Mouse (Mus musculus): Measurements from ENCODE around the gene Abca1. TPM values are rescaled to one million over a fixed set of nuclear protein-coding genes. Genes with fewer than 3 reads are reported as not detected.

The Abca1 gene
- polyA plus RNA-seq, 1 experiment from 2014 or later = 2.3 TPM

- Histone ChIP-seq H3K27me3 (replicated peaks; ENCODE audit: control insufficient read depth, insufficient read depth, low read length) (no peaks in the 10 kb centered on the region), H3K36me3 (ENCODE audit: control insufficient read depth, insufficient read depth, low read length) (no peaks in the 10 kb centered on the region), H3K9me3 (ENCODE audit: control insufficient read depth, low read length) (no peaks in the 10 kb centered on the region), H3K4me3 (ENCODE audit: low read length) (no peak overlapping the region), H3K4me1 (ENCODE audit: control insufficient read depth, insufficient read depth, low read length) (no peaks in the 10 kb centered on the region), H3K4me2 (ENCODE audit: low read depth, low read length) (no peak overlapping the region), H3K9ac (ENCODE audit: low read depth, low read length) (no peak overlapping the region), H3K27ac (ENCODE audit: low read length) (no peak overlapping the region)
- 73% methylated on average over 9 of the region's 9 CpGs for WGBS
- ATAC-seq = no peak
Measured at GRCm38 (mm10) chr4:53109381-53109928, 50.2 kb downstream of the Abca1 start.

GRCm38 (mm10) chr4:53108194-53108593 is 51.5 kb downstream of the Abca1 start:
- no peaks in the 10 kb centered on the region for H3K4me1 ChIP-seq (ENCODE audit: control insufficient read depth, insufficient read depth, low read length)
- H3K4me2 ChIP-seq (ENCODE audit: low read depth, low read length) = no peak overlapping the region
- H3K4me3 ChIP-seq (ENCODE audit: low read length) = no peak overlapping the region
- H3K27me3 ChIP-seq (replicated peaks; ENCODE audit: control insufficient read depth, insufficient read depth, low read length) = no peaks in the 10 kb centered on the region
- ATAC-seq = no peak; the same call in 1 of the 2 replicates
- no peak overlapping the region for H3K27ac ChIP-seq (ENCODE audit: low read length)
- no peaks in the 10 kb centered on the region for H3K36me3 ChIP-seq (ENCODE audit: control insufficient read depth, insufficient read depth, low read length)
- no peak overlapping the region for H3K9ac ChIP-seq (ENCODE audit: low read depth, low read length)
- no peaks in the 10 kb centered on the region for H3K9me3 ChIP-seq (ENCODE audit: control insufficient read depth, low read length)
- WGBS = 70% methylated on average over 4 of the region's 4 CpGs

- Histone ChIP-seq H3K27me3 (replicated peaks; ENCODE audit: control insufficient read depth, insufficient read depth, low read length) (no peaks in the 10 kb centered on the region), H3K27ac (ENCODE audit: low read length) (no peak overlapping the region), H3K4me3 (ENCODE audit: low read length) (no peak overlapping the region), H3K4me2 (ENCODE audit: low read depth, low read length) (no peak overlapping the region), H3K4me1 (ENCODE audit: control insufficient read depth, insufficient read depth, low read length) (no peaks in the 10 kb centered on the region), H3K36me3 (ENCODE audit: control insufficient read depth, insufficient read depth, low read length) (no peaks in the 10 kb centered on the region), H3K9me3 (ENCODE audit: control insufficient read depth, low read length) (no peaks in the 10 kb centered on the region), H3K9ac (ENCODE audit: low read depth, low read length) (no peak overlapping the region)
- WGBS = 96% methylated on average over 5 of the region's 5 CpGs
- no peak for ATAC-seq
Measured at GRCm38 (mm10) chr4:53106732-53107131, 53.0 kb downstream of the Abca1 start.

- Histone ChIP-seq H3K4me3 (ENCODE audit: low read length) (no peak overlapping the region), H3K9ac (ENCODE audit: low read depth, low read length) (no peak overlapping the region), H3K36me3 (ENCODE audit: control insufficient read depth, insufficient read depth, low read length) (no peaks in the 10 kb centered on the region), H3K4me2 (ENCODE audit: low read depth, low read length) (no peak overlapping the region), H3K9me3 (ENCODE audit: control insufficient read depth, low read length) (no peaks in the 10 kb centered on the region), H3K27me3 (replicated peaks; ENCODE audit: control insufficient read depth, insufficient read depth, low read length) (no peaks in the 10 kb centered on the region), H3K27ac (ENCODE audit: low read length) (no peak overlapping the region), H3K4me1 (ENCODE audit: control insufficient read depth, insufficient read depth, low read length) (no peaks in the 10 kb centered on the region)
- ATAC-seq = no peak
- WGBS = 91% methylated on average over 3 of the region's 3 CpGs
Measured at GRCm38 (mm10) chr4:53106071-53106470, 53.6 kb downstream of the Abca1 start.

- no peak for ATAC-seq
- H3K4me2 ChIP-seq (ENCODE audit: low read depth, low read length) = no peak overlapping the region
- WGBS = 89% methylated on average over 3 of the region's 3 CpGs
- H3K36me3 ChIP-seq (ENCODE audit: control insufficient read depth, insufficient read depth, low read length) = no peaks in the 10 kb centered on the region
- H3K9me3 ChIP-seq (ENCODE audit: control insufficient read depth, low read length) = no peaks in the 10 kb centered on the region
- H3K27ac ChIP-seq (ENCODE audit: low read length) = no peak overlapping the region
- H3K27me3 ChIP-seq (replicated peaks; ENCODE audit: control insufficient read depth, insufficient read depth, low read length) = no peaks in the 10 kb centered on the region
- H3K4me3 ChIP-seq (ENCODE audit: low read length) = no peak overlapping the region
- H3K4me1 ChIP-seq (ENCODE audit: control insufficient read depth, insufficient read depth, low read length) = no peaks in the 10 kb centered on the region
- no peak overlapping the region for H3K9ac ChIP-seq (ENCODE audit: low read depth, low read length)
Measured at GRCm38 (mm10) chr4:53104634-53105033, 55.1 kb downstream of the Abca1 start.

GRCm38 (mm10) chr4:53102529-53102928 is 57.2 kb downstream of the Abca1 start:
- Histone ChIP-seq H3K9me3 (ENCODE audit: control insufficient read depth, low read length) (no peaks in the 10 kb centered on the region), H3K4me1 (ENCODE audit: control insufficient read depth, insufficient read depth, low read length) (no peaks in the 10 kb centered on the region), H3K4me2 (ENCODE audit: low read depth, low read length) (no peak overlapping the region), H3K27ac (ENCODE audit: low read length) (no peak overlapping the region), H3K9ac (ENCODE audit: low read depth, low read length) (no peak overlapping the region), H3K36me3 (ENCODE audit: control insufficient read depth, insufficient read depth, low read length) (no peaks in the 10 kb centered on the region), H3K4me3 (ENCODE audit: low read length) (no peak overlapping the region), H3K27me3 (replicated peaks; ENCODE audit: control insufficient read depth, insufficient read depth, low read length) (no peaks in the 10 kb centered on the region)
- 80% methylated on average over 7 of the region's 7 CpGs for WGBS
- no peak for ATAC-seq

- Histone ChIP-seq H3K4me3 (ENCODE audit: low read length) (no peak overlapping the region), H3K4me2 (ENCODE audit: low read depth, low read length) (no peak overlapping the region), H3K9me3 (ENCODE audit: control insufficient read depth, low read length) (no peaks in the 10 kb centered on the region), H3K27me3 (replicated peaks; ENCODE audit: control insufficient read depth, insufficient read depth, low read length) (no peaks in the 10 kb centered on the region), H3K27ac (ENCODE audit: low read length) (no peak overlapping the region), H3K4me1 (ENCODE audit: control insufficient read depth, insufficient read depth, low read length) (no peaks in the 10 kb centered on the region), H3K9ac (ENCODE audit: low read depth, low read length) (no peak overlapping the region), H3K36me3 (ENCODE audit: control insufficient read depth, insufficient read depth, low read length) (no peaks in the 10 kb centered on the region)
- ATAC-seq = no peak
- WGBS = 66% methylated on average over 5 of the region's 5 CpGs
Measured at GRCm38 (mm10) chr4:53101306-53101705, 58.4 kb downstream of the Abca1 start.

- H3K4me1 ChIP-seq (ENCODE audit: control insufficient read depth, insufficient read depth, low read length) = no peaks in the 10 kb centered on the region
- H3K9ac ChIP-seq (ENCODE audit: low read depth, low read length) = no peak overlapping the region
- no peaks in the 10 kb centered on the region for H3K36me3 ChIP-seq (ENCODE audit: control insufficient read depth, insufficient read depth, low read length)
- no peak overlapping the region for H3K27ac ChIP-seq (ENCODE audit: low read length)
- H3K4me2 ChIP-seq (ENCODE audit: low read depth, low read length) = no peak overlapping the region
- H3K27me3 ChIP-seq (replicated peaks; ENCODE audit: control insufficient read depth, insufficient read depth, low read length) = no peaks in the 10 kb centered on the region
- H3K4me3 ChIP-seq (ENCODE audit: low read length) = no peak overlapping the region
- H3K9me3 ChIP-seq (ENCODE audit: control insufficient read depth, low read length) = no peaks in the 10 kb centered on the region
- no peak for ATAC-seq
- WGBS = 92% methylated on average over 9 of the region's 9 CpGs
Measured at GRCm38 (mm10) chr4:53100492-53100891, 59.2 kb downstream of the Abca1 start.

GRCm38 (mm10) chr4:53094850-53095249 is 64.8 kb downstream of the Abca1 start:
- no peaks in the 10 kb centered on the region for H3K36me3 ChIP-seq (ENCODE audit: control insufficient read depth, insufficient read depth, low read length)
- H3K4me1 ChIP-seq (ENCODE audit: control insufficient read depth, insufficient read depth, low read length) = no peaks in the 10 kb centered on the region
- H3K4me3 ChIP-seq (ENCODE audit: low read length) = no peak overlapping the region
- no peaks in the 10 kb centered on the region for H3K27me3 ChIP-seq (replicated peaks; ENCODE audit: control insufficient read depth, insufficient read depth, low read length)
- 82% methylated on average over 4 of the region's 4 CpGs for WGBS
- ATAC-seq = no peak
- no peak overlapping the region for H3K4me2 ChIP-seq (ENCODE audit: low read depth, low read length)
- no peaks in the 10 kb centered on the region for H3K9me3 ChIP-seq (ENCODE audit: control insufficient read depth, low read length)
- H3K27ac ChIP-seq (ENCODE audit: low read length) = no peak overlapping the region
- H3K9ac ChIP-seq (ENCODE audit: low read depth, low read length) = no peak overlapping the region

- 58% methylated on average over 3 of the region's 3 CpGs for WGBS
- Histone ChIP-seq H3K27me3 (replicated peaks; ENCODE audit: control insufficient read depth, insufficient read depth, low read length) (no peaks in the 10 kb centered on the region), H3K4me2 (ENCODE audit: low read depth, low read length) (no peak overlapping the region), H3K9me3 (ENCODE audit: control insufficient read depth, low read length) (no peaks in the 10 kb centered on the region), H3K4me1 (ENCODE audit: control insufficient read depth, insufficient read depth, low read length) (no peaks in the 10 kb centered on the region), H3K36me3 (ENCODE audit: control insufficient read depth, insufficient read depth, low read length) (no peaks in the 10 kb centered on the region), H3K4me3 (ENCODE audit: low read length) (no peak overlapping the region), H3K27ac (ENCODE audit: low read length) (no peak overlapping the region), H3K9ac (ENCODE audit: low read depth, low read length) (no peak overlapping the region)
- no peak for ATAC-seq
Measured at GRCm38 (mm10) chr4:53094331-53094730, 65.4 kb downstream of the Abca1 start.
